Mouse (Mus musculus) E14TG2a.4 (cell line): ENCODE results near the gene Adam19.

ENCODE experiments used
- H3K27me3 ChIP-seq: 2 replicates; pipeline ENCODE4 v1.6.1; 2014; ENCODE audit warnings: low read length, control low read depth; ENCODE audit not compliant: insufficient read depth
- H3K36me3 ChIP-seq: 2 replicates; pipeline ENCODE4 v1.6.1; 2014; ENCODE audit warnings: low read length, control low read depth; ENCODE audit not compliant: insufficient read depth
- H3K4me1 ChIP-seq: replicated peaks from 2 replicates; pipeline ENCODE4 v1.6.1; 2014; ENCODE audit warnings: low read depth, low read length, control low read depth
- H3K4me3 ChIP-seq: replicated peaks from 2 replicates; pipeline ENCODE4 v1.5.1; 2014; ENCODE audit warnings: mild to moderate bottlenecking, low read length
- H3K9me3 ChIP-seq: 2 replicates; pipeline ENCODE4 v1.6.1; 2014; ENCODE audit warnings: low read length, control low read depth
- CTCF ChIP-seq: conservative IDR thresholded peaks from 2 replicates; pipeline ENCODE4 v1.5.1; 2014; ENCODE audit warnings: low read length
- NANOG ChIP-seq: IDR thresholded peaks from 2 replicates; pipeline ENCODE4 v1.6.1; 2014; ENCODE audit warnings: borderline replicate concordance, low read length, mixed read lengths
- POU5F1 ChIP-seq: IDR thresholded peaks from 2 replicates; pipeline ENCODE4 v1.6.1; 2014; ENCODE audit warnings: low read length, borderline replicate concordance

Gene Adam19

DNA sequence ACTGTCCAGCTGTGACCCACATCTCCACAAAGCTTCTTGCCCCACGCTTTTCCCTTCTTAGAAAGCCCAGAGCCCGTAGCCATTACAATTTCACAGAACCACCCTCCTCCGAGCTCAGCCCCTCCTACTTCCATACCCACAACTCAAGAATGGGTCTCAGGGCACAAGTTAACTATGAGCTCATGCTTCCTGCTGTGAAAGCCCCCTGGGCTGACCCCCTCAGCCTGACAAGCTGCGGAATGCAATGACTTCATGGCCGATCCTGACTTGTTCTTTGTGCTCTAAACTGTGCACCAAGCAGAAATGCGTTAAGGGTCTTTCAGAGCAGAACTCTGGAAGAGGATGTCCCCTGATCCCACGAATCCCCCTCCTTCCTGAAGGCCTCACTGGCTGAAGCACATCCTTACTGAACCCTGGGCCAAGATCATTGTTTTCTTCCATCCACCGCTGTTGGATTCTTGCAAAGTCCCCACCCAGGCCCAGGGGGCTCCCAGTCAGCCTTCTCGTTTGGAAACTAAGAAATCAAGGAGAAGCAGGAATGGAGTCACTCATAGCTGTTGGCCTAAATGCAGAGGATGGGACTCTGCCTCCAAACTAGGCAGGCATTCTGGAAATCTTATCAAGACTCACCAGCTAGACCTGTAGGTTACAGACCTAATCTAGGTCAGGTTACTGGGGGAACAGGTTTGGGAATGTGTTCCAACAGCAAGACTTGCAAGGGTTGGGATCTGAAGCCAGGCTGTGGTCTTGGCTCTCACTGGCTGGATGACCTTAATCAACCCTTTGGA lies 39.9 kb downstream of the Adam19 start:
- Histone ChIP-seq H3K36me3 (peaks cover 78% of the 10 kb centered on the region), H3K4me3 (0 out of 2 replicates have a peak overlapping the region, but pooled peaks have one; percentile 10), H3K9me3 (no peaks in the 10 kb centered on the region), H3K27me3 (no peaks in the 10 kb centered on the region), H3K4me1 (peaks cover 58% of the 10 kb centered on the region)
- TF ChIP-seq CTCF (no peak), NANOG (no peak), POU5F1 (no peak)

DNA sequence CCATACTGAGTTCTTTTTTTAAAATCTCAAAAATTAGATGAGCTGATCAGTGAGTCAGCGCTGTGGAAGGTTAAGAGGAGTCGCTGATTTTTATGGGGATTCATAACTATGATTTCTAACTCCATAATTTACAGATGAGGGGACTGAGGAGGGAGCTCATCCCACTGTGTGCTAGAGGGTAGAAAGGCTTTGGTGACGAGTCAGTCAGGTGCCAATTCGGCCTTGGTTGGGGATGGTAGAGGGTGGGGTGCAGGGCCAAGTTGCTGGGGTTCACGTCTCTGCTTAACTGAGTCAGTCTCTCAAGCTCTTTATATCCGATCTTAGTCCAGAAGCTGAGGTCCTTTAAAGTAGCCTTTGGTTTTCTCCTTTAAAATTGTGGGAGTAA lies 40.5 kb downstream of the Adam19 start:
- Histone ChIP-seq H3K4me3 (no peak overlapping the region), H3K36me3 (peaks cover 84% of the 10 kb centered on the region), H3K4me1 (peaks cover 58% of the 10 kb centered on the region), H3K27me3 (no peaks in the 10 kb centered on the region), H3K9me3 (no peaks in the 10 kb centered on the region)
- TF ChIP-seq NANOG (no peak), POU5F1 (no peak)

DNA sequence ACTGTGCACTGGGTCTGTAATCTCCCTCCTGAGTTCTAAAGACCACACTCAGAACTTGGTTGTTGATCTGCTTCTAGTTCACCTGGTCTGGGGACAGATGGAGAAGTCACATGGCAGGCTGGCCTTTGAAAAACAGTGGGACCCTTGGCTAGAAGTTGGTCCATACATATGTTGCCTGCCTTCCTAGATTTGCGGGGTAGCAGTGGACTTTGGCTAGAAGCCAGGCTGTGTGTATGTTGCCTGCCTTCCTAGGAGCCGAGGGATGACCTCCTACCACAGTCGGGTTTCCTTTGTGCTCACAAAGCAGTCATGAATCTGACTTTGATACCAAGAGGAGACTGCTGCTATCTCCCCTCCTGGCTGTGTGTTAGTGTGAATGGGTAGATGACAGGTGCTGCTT lies 41.3 kb downstream of the Adam19 start:
- H3K9me3 ChIP-seq = no peaks in the 10 kb centered on the region
- no peak for TF ChIP-seq CTCF
- no peak for TF ChIP-seq NANOG
- no peak for TF ChIP-seq POU5F1
- no peaks in the 10 kb centered on the region for H3K27me3 ChIP-seq
- peaks cover 57% of the 10 kb centered on the region for H3K4me1 ChIP-seq
- peaks cover 89% of the 10 kb centered on the region for H3K36me3 ChIP-seq
- H3K4me3 ChIP-seq = no peak overlapping the region

DNA sequence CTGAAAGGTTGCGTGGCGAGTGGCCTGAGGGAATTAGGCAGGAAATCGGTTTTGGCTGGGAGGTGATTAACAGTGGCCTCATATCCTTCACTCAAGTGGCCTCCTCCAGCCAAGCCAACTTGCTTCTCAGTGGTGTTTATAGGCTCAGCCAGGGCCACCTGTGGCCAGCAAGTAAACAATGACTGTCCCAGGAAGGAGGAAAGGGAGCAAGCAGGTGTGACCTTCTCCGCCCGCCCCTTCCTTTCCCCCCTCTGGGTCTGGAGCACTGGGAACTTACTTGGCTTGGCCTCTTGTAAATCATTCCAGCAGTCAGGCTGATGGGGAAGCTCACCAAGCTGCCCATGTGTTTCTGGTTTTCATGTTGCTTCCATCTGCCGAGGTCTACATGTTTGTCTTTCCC lies 46.3 kb downstream of the Adam19 start:
- no peak overlapping the region for H3K4me3 ChIP-seq
- TF ChIP-seq NANOG (no peak), CTCF (no peak), POU5F1 (no peak)
- no peaks in the 10 kb centered on the region for H3K27me3 ChIP-seq
- peaks cover 9% of the 10 kb centered on the region for H3K9me3 ChIP-seq
- H3K4me1 ChIP-seq = peaks cover 56% of the 10 kb centered on the region
- peaks cover 99% of the 10 kb centered on the region for H3K36me3 ChIP-seq

DNA sequence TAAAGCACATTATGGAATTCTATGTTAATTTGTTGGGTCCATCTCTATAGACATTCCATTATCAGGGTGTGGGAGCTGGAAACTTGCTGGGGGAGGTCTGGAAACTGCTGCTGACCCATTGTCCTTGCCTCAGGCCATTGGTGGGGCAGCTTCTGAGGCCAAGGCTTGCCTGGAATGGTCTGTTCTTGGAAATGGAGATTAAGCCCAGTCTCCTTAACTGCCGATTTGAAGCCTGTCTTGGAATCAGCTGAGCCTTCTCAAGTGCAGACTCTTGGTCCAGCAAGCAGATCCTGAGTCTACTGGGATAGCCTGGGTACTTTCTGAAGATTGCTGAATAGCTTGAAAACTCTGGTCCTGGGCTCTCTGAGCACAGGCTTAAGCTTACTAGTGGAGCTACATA lies 51.3 kb downstream of the Adam19 start:
- H3K9me3 ChIP-seq = peaks cover 22% of the 10 kb centered on the region
- no peak overlapping the region for H3K4me3 ChIP-seq
- peaks cover 59% of the 10 kb centered on the region for H3K4me1 ChIP-seq
- H3K27me3 ChIP-seq = no peaks in the 10 kb centered on the region
- peaks cover 90% of the 10 kb centered on the region for H3K36me3 ChIP-seq
- TF ChIP-seq POU5F1 (no peak), NANOG (no peak)

DNA sequence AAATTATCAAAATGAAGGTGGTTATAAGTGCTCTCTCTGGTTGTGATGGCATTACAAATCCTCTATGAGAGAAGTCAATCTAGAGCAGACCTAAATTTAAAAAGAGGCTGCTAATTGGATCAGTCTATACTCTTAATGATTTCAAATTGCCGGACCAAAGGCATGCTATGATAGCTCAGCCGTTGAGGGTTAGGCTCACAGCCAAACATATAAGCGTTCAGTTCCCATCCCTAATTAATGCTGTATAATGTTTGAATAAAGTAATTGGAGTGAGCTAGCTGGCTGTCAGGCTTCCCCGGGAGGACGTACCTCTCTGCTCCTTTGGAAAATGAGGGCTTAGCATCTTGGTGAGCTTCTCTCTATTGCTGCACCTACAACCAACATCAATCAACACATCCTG lies 53.4 kb downstream of the Adam19 start:
- Histone ChIP-seq H3K4me3 (no peak overlapping the region), H3K36me3 (peaks cover 90% of the 10 kb centered on the region), H3K9me3 (peaks cover 22% of the 10 kb centered on the region), H3K27me3 (no peaks in the 10 kb centered on the region), H3K4me1 (peaks cover 69% of the 10 kb centered on the region)
- TF ChIP-seq CTCF (no peak), NANOG (no peak), POU5F1 (no peak)

DNA sequence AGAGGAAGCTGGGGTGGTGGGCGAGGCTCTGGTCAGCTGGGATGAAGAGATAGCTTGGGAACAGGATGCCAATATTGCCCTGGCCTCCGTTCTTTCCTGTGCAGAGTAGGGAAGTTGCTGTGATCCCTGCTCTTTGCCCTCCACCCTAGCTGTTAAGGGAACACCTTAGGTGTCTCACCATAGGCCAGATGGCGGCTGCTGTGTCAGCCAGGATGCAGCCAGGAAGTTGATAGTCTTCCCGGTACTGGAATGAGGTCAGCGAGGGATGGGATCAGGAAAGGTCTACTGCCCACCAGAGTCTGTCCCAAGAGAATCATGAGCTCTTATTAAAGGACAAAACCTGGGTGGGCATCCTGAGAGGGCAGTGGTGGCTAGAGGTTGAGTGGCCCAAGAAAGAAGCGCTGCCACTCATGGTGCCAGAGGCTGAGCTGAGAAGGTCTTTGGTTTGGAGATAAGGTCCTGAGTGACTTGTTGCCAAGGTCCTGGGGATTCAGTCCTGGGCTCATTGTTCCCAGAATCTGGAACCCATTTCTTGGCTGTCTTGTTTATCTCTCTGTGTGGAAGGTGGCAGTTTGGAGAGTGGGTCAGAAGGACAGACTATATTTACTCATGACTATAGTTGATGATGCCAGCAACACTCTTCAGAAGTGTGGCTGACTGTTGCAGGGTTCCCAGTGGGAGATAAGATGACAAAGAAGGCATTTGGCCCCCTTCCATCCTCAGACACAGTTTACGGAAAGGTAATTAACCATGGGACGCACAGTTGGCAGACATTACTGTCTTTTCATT lies 54.6 kb downstream of the Adam19 start:
- Histone ChIP-seq H3K9me3 (peaks cover 22% of the 10 kb centered on the region), H3K36me3 (peaks cover 86% of the 10 kb centered on the region), H3K27me3 (no peaks in the 10 kb centered on the region), H3K4me3 (no peak overlapping the region), H3K4me1 (peaks cover 72% of the 10 kb centered on the region)
- TF ChIP-seq POU5F1 (no peak), CTCF (no peak), NANOG (no peak)

DNA sequence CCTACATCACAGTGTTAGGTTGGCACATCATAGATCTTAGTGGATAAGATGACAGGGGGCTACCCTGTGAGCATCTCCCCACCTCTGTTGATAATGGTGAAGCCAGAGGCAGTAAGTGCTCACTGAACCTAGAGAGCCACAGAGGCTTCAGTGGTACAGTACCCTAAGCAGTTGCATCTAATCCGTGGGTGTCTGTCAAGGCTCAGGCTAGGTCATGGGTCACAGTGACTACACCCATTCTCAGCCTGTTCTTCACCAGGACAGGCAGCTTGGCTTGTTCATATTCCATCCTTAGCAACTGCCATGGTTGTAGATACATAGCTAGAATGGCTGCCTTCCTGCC lies 55.1 kb downstream of the Adam19 start:
- Histone ChIP-seq H3K4me1 (peaks cover 72% of the 10 kb centered on the region), H3K4me3 (no peak overlapping the region), H3K9me3 (peaks cover 22% of the 10 kb centered on the region), H3K27me3 (no peaks in the 10 kb centered on the region), H3K36me3 (peaks cover 83% of the 10 kb centered on the region)
- TF ChIP-seq CTCF = no peak
- TF ChIP-seq POU5F1 = no peak
- no peak for TF ChIP-seq NANOG
